Mouse (Mus musculus): Measurements from ENCODE around the gene Dop1a.

The Dop1a gene

DNA sequence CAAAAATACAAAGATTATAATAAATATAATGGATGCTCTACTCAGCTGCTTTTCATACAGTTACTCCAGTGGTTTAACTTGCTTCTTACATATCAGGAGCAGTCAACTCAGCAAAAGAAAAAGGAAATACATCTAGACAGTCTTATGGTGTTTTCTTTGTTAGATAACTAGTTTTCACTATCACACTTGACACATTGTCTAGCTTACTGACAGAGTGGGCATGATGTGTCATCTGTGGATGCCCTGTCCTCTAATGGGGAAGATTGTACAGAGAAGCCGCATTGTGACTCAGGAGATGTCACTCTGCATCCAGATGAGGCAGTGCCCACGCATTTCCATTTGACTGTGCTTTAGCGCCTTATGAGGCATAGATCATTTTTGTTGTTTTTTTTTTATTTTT, 32.1 kb downstream of the Dop1a start:
- DNase-seq (ENCODE audit: low read depth, low spot score), result no peak

DNA sequence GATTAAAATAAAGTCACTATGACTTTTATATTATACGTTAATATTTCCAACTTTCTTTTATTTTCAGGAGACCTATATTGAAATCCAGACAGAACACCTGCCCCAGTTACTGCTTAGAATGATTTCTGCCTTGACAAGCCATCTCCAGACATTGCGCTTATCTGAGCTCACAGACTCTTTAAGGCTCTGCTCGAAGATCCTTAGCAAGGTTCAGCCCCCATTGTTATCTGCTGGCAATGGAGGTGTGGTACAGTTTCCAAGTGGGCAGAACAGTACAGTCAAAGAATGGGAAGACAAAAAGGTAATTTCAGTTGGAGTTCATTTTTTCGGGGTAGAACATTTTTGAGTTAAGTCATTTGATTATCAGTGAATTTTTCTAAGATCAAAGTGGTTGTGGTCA, 40.5 kb downstream of the Dop1a start:
- DNase-seq (ENCODE audit: low read depth, low spot score), result no peak

DNA sequence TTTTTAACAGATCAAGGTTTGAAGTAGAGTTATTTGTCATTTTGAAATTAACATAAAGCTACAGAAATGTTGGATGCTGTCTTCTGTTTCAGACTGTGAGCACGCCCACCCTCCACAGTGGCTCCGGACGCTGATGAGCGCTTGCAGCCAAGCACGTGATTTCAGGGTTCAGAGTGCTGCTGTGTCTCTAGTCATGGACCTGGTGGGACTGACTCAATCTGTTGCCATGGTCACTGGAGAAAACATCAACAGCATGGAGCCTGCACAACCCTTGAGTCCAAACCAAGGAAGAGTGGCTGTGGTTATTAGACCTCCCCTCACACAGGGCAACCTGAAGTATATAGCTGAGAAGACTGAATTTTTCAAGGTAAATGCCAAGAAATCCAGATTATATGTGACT, 46.8 kb downstream of the Dop1a start:
- no peak for DNase-seq (ENCODE audit: low read depth, low spot score)

DNA sequence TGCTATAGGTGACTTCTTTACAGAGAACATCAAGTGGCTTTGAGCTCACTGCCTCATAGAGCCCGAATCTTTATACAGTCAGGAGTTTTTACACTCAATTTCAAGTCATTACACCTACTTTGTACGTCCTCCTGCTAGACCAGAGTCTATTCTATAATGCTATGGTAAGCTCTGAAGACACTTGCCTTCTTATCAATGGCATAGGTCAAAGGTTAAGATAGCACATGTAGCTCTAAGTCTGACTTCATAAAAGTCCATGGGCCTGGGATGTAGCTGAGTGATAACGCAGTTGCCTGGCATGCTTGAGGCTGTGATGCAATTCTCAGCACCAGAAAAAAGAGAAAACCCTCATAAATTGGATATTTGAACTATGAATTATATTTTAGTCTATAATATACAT, 47.4 kb downstream of the Dop1a start:
- no peak for DNase-seq (ENCODE audit: low read depth, low spot score)

DNA sequence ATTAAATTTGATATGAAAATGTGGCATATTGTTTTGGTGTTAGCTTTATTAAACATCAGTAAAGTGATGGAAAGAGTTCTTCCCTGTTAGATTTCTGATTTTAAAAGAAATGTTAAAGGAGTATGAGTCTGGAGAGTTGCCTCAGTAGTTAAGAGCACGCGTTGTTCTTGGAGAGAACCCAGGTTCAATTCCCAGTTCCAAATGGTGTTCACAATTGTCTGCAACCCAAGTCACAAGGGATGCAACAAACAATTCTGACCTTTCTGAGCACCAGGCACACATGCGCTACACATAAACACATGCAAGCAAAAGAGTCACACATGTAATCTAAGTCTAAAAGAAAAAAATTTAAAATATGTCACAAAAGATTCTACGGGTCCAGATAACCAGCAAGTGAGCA, 47.8 kb downstream of the Dop1a start:
- DNase-seq (ENCODE audit: low read depth, low spot score), result no peak

DNA sequence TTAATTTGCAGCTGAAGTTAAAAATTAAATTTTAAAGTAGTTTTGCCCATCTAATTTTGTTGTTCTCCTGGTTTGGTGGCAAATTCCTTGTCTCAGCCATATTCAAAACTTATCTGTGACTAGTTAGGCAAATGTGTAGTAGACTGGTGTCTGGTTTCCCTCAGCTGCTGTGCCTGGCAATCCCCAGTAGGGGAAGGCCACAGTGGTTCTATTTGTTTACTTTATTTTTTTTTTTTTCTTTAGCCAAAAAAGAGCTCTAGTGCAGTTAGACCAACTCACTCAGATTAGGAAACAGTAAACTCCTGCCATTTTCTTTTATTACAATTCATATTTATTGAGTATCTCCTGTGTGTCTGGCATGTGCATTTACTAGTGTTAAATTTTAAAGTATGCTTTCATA, 55.4 kb downstream of the Dop1a start:
- no peak for DNase-seq (ENCODE audit: low read depth, low spot score)

DNA sequence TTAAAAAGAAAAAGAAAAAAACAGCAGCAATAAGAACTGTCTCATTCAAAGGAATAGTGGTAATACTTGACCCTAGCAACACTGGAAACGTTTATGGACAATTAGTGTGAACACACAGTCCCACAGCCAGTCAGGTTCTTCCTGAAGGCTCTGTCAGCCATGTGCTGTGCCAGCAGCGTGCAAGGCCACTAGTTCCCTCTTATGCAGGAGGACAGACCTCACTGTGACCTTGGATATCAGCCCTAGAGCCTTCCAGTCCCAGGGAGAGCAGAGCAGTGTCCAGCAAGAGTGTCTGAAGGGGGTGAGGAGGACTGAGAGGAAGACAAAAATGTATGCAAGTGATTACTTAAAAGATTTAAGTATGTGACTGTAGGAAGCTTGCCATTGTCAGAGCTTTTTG, 58.6 kb downstream of the Dop1a start:
- no peak for DNase-seq (ENCODE audit: low read depth, low spot score)

DNA sequence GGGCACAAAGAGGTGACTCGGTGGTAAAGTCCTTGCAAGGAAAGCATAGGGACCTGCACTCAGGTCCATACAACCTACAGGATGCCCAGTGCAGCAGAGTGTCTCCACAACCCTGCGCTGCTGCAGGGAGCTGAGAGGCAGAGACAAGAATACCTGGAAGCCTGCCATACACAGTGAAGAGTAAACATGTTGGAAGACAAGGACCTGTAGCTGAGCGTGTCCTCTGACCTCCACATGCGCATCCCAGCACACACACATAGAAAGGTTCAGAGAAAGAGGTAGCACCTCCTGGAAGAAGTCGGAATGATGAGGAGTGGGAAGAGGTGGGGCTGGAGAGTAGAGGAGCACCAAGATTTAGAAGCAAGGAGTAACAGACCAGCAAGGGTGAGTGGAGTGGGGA, 67.1 kb downstream of the Dop1a start:
- no peak for DNase-seq (ENCODE audit: low read depth, low spot score)

DNA sequence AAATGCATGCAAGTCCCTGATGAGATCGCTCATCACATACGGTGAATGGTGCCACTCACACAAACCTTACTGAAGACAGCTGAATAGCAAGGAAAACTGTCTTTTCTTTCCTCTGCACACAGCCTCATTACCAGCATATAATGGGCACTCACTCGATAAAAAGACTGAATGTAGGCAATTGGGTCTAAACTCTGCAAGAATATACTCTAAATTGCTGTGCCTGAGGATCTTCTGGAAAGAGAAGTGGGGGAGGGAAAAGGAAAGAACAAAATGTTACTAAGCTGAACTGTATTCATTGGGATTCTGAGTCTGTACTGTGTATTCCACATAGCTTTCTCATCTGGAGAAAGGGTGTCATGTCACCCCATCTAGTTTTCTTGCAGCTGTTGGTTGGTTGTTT, 76.5 kb downstream of the Dop1a start:
- DNase-seq (ENCODE audit: low read depth, low spot score), result no peak

DNA sequence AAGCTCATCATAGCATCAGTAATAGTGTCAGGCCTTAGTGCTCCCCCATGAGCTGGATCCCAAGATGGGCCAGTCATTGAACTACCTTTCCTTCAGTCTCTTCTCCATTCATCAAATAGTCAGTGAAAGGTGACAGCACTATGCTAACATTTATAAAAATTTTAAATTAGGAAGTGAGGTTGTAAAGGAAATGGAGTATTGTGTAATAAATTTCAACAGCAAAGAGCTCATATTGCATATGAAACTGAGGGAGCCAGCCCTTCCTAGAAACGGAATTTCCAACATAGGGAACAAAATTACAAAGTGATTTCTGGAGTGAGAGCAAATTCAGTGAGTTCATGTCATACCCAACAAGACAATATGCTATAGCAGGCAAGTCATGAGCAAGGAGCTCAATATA, 77.6 kb downstream of the Dop1a start:
- DNase-seq (ENCODE audit: low read depth, low spot score), result no peak

DNA sequence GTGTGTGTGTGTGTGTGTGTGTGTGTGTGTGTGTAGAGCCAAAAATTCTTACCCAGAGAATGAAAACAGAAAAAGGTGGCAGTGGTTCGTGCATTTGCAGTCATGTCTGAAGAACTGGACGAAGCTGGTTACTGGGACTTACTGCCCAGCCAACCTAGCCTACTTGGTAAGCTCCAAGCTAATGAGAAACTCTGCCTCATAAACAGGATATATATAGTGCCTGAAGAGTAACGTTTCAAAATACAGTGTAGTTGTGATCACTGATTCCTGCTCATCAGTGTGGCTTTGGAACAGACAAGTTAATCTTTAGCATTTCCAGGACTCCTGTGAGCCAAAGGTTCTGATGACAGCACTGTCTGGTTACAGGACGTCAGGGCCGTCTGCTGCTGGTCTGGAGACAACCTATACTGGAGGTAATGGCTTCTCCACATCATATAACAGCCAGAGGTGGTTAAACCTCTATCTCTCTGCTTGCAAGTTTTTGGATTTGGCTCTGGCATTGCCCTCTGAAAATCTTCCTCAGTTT, 82.7 kb downstream of the Dop1a start:
- no peak for DNase-seq (ENCODE audit: low read depth, low spot score)

DNA sequence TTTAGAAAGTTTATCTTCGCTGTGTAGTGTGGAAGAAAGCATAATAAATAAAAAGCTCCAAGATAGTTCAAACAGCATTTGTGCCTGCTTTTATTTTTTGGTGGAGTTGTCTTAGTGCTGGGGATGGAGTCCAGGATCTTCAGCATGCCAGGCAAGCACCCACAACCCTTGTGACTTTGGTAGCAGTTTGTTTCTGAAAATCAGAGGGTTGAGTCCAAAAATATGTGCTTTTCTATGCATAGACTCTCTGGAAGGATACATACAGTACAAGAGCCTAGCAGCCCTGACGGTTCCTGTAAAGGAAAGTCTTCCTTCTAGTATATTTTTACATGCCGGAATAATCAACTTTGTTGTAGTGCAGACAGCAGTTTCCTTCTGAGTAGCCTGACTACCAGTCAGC, 83.8 kb downstream of the Dop1a start:
- DNase-seq (ENCODE audit: low read depth, low spot score), result no peak

DNA sequence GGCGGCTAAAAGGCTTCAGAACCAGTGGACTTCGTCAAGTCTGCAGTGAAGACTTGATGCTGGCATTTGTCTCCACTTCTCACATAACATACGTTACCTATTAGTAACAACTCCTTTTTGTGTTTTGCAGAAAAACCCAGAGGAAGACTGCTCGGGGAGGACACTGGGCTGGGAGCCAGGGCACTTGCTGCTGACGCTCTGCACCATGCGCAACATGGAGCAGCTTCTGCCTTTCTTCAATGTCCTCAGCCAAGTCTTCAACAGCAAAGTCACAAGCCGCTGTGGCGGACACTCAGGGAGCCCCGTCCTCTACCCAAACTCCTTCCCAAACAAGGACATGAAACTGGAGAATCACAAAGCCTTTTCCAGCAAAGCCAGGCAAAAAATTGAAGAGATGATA, 86.9 kb downstream of the Dop1a start:
- no peak for DNase-seq (ENCODE audit: low read depth, low spot score)

DNA sequence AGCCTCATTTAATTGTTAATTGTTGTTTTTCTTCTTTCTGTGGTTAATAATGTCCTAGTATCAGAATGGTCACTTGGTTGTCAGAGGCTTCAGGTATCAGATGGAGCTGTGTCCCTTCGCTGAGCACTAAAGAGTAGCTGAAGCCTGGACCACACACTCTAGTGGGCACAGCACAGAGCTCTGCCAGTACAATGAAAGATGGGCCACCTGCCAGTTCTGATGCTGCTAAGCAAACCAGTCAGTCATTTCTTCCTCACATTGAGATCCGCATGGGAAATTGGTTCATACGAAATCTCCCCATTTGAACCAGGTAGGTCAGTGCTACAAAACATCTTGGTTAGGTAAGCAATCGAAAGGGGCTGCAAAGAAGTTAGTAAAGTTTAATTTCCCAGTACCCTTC, 87.7 kb downstream of the Dop1a start:
- DNase-seq (ENCODE audit: low read depth, low spot score), result no peak

DNA sequence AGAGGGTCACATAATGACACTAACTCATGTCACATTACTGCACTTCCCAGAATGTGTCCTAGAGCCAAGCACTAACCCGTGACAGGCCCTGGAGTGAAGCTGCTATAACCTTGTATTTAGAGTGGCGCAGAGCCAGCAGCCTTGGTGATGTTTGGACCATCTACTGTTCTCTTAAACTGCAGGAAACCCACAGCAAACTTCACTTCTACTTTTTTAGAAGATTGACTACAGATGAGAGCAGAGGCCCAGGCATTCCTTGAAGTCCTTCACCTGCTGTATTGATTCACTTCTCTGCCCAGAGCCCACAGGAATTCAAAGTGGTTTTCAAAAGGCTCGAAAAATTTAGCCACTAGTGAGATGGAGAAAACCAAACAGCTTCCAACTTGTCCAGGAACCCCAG, 93.6 kb downstream of the Dop1a start:
- DNase-seq (ENCODE audit: low read depth, low spot score), result no peak

DNA sequence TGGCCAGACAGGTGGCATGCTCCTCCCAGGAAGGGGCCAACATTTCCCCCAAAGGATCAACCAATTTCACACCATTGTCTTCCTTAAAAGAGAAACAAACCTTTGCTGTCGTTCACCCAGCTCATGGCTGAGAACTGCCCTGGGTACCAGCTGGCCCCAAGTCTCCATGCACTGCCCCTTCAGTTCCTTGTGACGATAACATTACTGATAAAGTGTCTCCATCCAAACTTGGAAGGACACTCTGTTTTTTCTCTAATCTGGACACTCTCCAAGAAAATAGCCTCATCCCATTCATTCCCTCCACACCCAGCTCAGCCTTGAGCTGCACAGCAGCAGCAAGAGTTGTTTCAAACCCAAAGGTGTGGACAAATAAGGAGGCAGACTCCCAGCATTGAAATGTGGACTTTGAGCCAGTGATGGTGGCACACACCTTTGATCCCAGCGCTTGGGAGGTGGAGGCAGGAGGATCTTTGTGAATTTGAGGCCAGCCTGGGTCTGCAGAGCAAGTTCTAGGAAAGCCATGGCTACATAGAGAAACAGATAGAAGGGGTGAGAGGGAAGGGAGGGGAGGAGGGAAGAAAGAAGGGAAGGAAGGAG, 102.5 kb downstream of the Dop1a start:
- DNase-seq (ENCODE audit: low read depth, low spot score), result no peak

DNA sequence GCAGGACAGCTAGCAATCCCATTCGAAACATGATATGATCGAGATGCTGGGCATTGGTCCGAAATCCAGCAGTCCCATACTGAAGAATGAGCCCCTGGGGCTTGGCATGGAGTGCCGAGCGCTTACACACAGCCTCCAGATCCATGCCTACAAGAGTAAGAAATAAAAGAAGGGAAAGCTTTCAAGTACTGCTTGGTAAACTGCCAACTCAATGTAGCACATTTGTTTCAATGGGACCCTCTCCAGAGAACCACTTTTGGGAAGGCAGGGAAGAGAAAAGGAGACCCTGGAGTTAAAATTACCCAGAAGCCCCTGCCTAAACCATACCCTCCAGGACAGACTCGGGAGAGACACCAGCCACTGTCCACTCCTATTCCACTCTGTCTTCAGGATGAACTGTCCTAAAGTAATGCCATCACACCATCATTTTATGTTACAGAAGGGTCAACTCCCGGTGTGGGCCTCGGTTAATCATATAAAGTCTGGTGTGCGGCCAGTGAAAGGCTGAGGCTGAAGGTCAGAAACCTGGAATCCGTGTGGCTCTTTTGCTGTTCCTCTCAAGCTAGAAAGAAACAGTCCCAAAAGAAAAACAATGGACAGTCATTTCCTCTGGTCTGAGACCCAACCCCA, 103.4 kb downstream of the Dop1a start:
- no peak for DNase-seq (ENCODE audit: low read depth, low spot score)

DNA sequence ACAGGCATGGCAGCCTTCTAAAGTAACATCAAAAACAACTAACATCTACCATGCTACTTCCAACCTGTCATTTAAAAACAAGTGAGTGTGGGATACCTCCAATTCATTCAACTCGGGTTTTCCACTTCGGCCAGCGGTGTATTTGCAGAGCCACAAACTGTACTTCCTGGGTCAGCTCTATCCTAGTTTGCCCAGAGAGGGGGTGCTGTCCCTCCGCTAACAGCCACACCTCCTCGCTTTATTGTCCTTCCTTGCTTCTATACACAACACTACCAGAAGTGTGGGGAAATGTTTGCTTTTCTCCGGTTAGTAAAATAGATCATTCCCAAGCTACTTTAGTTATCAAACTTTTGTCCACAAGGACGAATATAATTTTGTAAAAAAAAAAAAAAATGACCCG, 104.0 kb downstream of the Dop1a start:
- DNase-seq (ENCODE audit: low read depth, low spot score), result peak; percentile 9

DNA sequence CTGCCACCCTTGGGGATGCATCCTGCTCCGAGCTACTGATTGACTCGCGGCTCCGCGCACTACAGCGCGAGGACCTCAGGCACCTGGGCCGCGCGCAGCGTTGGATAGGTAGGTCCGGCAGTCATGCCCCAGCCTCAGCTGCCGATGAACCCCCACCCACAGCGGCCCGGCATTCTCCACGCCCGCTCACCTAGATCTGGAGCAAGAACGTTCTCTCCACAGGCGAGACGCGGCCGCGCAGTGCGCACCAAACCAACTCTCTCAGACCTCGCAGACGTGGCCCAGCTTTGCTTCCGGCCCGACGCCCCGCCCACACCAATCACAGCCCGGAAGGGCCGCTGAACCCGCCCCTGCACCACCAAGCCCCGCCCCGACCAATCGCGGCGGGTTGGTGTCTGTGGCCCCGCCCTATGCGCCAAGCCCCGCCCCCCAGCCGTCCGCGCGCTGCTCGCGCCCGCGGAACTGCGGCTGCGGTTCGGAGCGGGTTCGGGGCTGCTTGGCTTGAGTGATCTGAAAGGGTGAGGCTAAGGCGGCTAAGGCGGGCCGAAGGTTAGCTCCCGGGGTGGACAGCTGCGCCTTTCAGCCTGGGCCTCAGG, 104.7 kb downstream of the Dop1a start, which contains the start of the genes Pgm3 and Rwdd2a:
TSS of gene Pgm3 (minus strand) at position 303 of the 596 bp plus-strand sequence.
TSS of gene Rwdd2a (plus strand) at position 452 of the 596 bp plus-strand sequence.
- DNase-seq (ENCODE audit: low read depth, low spot score), result peak; percentile 95

DNA sequence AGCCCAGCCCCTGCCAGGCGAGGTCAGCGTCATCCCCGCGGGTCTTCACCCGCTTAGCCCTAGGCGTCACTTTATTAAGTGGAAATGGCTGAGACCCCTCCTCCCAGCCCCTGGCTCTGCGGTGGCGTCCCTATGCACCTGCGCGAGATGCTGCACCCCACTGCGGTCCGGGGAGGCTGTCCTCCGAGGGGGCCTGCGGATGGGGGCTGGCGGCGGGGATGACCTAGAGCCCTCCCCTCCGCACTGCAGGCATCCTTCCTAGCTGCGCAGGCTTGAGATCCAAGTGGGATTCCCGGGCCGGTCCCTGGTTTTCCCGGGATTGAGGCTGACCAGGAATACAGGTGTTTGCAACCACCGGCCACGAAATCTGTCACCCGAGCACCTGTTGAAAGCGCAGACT, 105.2 kb downstream of the Dop1a start:
- DNase-seq (ENCODE audit: low read depth, low spot score), result no peak

DNA sequence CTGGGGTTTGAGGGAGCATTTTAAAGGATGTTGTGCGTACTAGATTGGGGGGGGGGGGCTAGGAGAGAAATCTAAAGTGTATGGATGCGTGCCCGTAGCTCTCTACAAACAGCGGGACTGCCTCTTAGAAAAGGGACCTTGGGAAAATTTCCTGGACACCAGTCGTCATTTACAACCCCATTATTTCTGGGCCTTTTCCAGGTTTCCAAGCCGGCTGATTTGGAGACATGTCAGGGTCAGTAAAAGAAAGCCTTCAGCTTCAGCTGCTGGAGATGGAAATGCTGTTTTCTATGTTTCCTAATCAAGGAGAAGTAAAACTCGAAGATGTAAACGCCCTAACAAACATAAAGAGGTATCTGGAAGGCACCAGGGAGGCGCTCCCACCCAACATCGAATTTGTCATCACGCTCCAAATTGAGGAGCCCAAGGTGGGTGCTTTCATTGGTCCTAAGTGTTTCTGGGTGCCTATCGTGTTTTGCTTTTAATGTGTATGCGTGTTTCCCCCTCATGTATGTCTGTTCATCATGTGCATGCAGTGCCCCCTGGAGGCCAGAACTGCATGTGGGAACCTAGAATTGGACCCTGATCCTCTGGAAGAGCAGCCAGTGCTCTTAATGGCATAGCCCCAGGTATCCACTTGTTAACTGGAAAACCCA, 105.8 kb downstream of the Dop1a start:
- peak; percentile 86 for DNase-seq (ENCODE audit: low read depth, low spot score)

DNA sequence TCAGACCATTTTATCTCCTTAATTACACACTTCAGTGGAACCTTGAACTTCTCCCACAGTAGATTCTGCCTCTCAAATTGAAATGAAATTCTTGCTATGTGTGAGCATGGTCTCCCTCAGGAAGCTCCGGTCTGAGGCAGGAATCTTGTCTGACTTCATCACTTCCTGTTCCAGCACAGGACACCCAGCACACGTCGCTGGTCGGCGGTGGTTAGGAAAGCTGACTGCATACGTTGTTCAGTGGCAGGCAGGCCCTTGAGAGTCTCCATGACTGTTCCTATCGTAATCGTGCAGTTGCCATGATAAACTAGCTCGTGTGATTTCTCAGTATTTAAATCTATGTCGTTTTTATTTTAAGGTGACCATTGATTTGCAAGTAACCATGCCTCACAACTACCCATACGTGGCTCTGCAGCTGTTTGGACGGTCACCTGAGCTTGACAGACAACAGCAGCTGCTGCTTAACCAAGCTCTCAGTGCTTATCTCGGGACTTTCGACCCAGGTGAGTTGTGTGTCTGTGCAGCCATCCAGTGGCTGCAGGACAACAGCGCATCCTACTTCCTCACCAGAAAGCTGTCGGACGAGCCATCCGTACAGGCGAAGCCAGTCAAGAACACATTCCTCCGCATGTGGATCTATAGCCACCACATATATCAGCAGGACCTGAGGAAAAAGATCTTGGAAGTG, 106.8 kb downstream of the Dop1a start:
- DNase-seq (ENCODE audit: low read depth, low spot score), result no peak

All from CD4-positive helper T cell, adult 2 months (primary cell).